Mouse (Mus musculus): ENCODE results near the gene Akap1.

The Akap1 gene

DNA sequence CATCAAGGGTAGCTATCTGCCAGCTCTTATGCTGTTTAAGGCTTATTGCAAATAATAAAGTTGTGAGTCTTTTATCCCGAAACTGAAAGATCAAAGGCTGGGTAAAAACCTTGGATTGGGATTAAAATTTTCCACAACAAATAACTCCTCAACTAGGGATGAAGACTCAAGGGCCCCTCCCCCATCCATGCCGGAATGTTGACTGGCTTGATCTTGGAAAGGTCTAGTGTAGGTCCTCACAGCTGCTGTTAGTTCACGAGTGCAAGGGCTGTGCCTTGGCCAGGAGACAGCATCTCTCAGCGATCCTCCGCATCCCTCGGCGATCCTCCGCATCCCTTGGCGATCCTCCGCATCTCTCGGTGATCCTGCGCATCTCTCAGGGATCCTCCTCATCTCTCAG is 13.6 kb upstream of the Akap1 start:
- no peak for DNase-seq (ENCODE audit: low read depth, low spot score)

DNA sequence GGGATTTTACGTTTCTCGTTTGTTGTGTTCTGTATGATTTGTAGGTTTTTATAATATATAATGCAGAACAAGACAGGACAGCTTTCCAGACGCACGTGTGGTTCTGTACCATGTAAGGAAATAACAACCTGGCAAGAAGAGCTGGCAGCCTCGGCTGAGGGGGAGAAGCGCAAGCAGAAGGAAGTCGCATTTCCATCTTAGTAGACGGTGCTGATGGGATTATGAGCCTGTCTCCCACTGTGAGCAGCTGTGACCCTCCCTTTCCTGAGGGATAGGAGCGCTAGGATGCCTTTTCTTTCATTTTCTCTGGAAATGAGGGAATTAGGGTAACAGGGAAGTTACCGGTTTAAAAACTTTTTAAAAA is 9.3 kb upstream of the Akap1 start:
- DNase-seq (ENCODE audit: low read depth, low spot score): no peak

DNA sequence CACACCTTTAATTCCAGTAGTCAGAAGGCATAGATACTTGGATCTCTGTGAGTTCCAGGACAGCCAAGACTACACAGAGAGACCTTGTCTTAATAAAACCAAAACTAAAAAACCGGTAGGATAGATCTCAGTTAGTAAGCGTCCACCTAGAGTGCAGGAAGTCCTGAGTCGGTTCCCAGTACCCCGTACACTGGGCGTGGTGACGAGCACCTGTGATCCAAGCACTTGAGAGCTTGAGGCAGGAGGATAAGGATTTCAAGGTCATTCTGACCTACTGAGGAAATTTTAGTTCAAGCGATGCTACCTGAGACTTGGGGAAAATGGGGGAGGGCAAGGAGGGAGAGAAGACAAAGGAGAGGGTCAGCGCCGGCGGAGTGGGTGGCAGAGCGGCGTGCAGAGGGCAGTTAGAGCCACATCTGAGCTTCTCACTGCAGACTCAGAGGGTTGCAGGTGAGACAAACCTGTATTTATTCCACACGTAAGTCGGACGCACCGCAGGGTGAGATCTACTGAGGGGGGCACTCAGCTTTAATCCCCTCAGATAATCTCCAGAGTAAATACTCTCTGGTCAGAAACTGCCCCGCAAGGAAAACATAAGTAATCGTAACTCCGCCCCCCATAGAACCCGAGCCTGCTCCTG is 8.8 kb upstream of the Akap1 start:
- no peak for DNase-seq (ENCODE audit: low read depth, low spot score)

DNA sequence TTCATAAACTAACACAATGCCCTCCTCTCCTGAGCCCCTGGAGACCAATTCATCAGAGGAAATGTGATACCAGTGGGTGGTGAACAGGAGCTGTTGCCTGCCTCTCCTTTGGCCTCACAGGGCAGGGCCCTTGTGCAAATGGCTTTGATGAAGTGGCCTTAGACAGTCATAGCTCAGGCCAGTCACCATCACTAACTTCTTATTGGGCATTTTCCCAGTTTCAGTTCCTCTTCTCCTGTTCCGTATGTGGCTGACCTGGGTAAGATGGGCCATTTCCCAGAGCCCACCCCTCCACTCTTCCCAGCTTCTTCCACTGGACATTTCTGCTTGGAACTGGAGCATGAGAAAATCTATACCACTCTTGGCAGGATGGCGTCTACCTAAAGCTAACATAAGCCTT is 5.1 kb upstream of the Akap1 start:
- no peak for DNase-seq (ENCODE audit: low read depth, low spot score)

DNA sequence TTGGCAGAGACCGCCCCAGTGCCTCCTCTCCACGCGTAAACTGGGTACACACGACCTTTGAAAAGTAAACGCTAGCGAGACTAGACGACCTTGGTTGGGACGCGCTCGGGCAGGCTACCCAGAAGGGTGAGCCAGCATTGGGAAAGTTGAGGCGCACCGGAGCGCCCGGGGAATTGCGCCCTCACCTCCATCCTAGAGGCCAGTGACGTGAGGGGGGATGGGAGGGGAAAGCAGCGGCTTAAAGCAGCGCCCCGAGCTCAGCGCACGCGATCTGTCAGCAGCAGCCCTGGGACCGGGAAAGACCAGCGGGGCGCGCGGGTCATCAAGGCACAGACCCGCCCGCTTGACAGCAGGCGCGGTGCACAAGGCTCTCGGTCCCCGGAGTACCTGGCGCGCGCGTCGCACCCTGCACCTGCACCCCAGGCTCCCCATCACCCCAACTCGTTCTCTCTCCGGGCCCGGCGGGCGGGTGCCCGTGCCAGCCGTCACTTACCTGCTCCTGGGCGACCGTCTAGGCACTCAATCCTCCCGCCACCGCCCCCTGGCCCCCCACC is 405 bp downstream of the Akap1 start:
- peak; percentile 64 for DNase-seq (ENCODE audit: low read depth, low spot score)

DNA sequence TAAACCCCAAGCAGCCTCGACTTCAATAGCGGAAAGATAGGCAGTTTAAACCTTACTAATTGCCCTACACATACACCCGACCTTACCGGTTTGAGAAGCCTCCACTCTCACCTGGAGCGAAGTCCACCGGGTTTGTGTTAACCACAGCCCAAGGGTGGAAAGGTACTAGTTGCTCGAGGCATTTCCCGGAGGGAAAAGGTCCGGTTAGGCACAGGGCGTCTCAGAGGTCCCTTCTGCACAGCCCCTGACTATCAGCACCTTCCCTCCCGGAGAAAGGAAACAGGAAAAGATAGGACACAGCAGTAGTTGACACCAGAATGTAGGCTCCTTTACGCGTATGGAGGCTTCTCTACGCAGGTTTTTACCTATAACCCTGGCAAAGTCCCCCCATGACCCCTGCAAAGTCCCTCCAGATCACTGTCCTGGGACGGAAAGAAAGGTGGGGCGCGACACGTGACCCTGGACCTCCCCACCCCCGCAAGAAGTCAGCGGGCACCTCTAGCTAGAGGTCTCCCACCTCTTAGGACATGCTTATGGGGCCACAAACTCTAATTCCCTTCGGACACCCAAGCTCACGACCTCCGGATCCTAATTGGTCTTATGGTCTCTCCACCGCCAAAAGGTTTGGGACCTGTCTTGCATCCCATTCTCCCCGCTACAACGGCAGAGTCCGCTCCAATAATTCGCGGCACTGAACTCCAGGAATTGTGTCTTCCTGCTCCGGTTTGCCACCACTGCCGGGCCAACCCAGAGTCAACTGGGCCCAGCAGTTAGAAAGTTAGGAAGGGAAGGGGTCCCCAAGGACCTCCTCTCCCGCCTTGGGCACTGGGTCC is 1.1 kb downstream of the Akap1 start:
- DNase-seq (ENCODE audit: low read depth, low spot score): no peak

- no peak for DNase-seq (ENCODE audit: low read depth, low spot score)
Observed at GRCm38 (mm10) chr11:88862355-88862754, 2.0 kb downstream of the Akap1 start.

DNA sequence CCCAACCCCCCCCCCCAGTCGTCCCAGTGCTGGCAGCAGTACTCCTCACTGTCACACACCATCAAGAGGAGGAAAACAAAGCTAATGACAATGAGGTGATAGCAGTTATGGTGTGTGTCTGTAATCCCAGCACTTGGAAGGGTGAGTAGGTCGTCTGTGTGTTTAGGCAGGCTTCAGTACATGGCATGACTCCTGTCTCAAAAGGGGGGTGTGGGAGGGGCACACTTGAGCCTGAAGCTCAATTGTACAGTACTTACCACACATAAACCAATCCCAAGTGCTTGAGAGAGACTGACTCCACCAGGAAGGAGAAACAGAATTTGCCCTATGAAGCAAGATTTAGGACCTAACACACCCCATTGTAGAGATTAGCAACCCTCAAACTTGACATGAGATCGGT is 3.3 kb downstream of the Akap1 start:
- no peak for DNase-seq (ENCODE audit: low read depth, low spot score)

GRCm38 (mm10) chr11:88860641-88861040 is 3.7 kb downstream of the Akap1 start:
- no peak for DNase-seq (ENCODE audit: low read depth, low spot score)

DNA sequence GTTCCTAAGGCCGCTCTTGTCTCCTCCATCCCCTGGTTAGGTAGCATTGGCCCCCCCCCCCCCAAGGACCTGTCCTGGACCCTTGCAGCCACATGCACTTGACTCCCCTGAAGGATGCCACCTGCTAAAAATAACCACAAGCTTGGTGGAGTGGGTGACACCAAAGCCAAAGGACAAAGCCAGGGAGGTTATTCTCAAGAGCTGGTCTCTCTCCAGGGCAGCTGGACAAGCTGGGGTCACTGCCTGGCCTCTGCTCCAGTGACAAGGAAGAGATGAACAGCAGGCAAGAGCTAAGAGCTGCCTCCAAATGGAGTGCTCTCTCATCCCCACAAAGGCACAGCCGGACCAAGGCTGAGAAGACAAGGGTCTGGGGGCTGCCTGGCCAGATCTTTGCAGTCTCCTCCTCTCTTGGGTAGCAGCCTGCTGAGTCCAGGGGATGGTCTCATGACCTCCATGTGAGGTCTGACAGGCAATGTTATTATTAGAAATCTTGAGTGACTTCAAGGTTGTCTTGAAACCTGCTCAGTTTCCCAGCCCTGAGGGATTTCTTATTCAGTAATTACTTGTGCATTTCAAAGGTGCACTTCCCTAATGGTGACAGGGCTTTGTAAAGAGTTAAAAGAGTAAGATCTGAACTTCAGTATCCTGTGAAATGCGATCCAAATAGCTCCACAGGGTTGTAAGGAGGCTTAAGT is 6.9 kb downstream of the Akap1 start:
- DNase-seq (ENCODE audit: low read depth, low spot score): no peak

- DNase-seq (ENCODE audit: low read depth, low spot score): no peak
Observed at GRCm38 (mm10) chr11:88856383-88856782, 8.0 kb downstream of the Akap1 start.

DNA sequence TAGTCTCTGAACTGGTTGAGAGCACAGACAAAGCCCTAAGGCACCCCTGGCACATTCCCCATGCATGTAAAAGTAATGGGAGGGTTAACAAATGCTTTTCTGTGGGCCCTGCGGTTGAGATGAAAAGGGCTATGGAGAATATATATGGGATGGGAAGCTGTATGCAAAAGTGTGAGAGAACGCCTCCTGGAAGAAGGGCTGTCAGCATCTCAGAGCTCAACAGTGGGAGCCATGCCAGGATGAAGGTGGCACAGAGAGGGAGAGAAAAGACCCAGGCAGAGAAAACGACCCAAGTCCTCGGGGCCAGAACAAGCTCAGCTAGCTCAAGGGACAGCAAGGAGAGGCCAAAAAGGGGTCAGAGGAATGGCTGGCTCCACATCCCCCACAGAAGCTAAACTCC is 8.6 kb downstream of the Akap1 start:
- DNase-seq (ENCODE audit: low read depth, low spot score): no peak

- DNase-seq (ENCODE audit: low read depth, low spot score): no peak
Observed at GRCm38 (mm10) chr11:88853588-88853987, 10.8 kb downstream of the Akap1 start.

DNA sequence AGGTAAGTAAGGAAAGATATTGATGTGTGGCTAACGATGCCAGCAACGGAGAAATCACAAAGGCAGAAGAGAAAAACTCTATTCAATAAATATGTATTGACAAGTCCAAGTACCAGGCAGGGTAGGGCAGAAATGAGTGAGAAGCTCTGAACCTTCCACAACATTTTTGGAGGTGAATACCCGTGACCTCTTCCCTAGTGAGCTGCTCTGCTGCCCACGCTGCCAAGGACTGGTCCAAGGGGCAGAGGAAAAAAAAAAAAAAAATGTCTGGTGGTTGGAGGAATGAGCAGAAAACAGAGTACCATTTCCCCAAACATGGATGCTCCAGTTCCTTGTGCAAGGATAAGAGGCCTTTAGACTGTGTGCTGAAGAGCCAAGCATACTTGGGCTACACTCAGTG is 11.6 kb downstream of the Akap1 start:
- DNase-seq (ENCODE audit: low read depth, low spot score): no peak

DNA sequence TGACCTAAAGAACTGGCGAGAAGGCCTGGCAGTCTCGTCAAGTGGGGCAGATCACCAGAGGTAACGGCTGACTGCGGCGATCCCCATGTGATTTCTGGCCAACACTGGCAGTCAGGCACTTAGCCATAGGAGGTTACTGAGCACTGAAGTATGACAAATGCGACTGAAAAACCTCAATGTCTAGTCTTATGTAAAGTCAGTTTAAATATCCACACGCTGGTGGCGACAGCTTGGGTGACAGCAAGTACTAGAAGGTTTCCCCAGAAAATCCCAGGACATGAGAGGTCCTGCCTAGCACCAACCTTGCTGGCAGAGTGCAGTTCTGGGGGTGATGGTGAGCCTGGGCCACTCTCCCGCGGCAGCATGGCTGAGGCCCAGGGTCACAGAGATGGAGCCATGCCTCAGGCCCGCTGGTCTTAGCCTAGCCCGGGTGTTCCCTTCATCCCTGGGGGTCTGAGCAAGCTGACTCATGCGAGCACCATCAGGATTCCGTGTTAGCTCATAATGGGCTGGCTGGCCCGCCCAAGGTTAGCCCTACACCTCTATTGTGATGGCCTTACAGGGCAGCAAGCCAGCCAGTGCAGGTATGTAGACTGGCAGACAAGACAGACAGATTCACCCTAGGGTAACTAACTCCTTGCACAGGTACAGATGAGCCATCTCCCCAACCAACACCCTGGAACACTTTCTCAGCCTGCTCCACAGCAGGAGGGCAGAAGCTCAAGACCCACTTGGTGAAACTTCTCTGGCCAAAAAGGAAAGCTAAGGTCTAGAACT is 13.1 kb downstream of the Akap1 start:
- no peak for DNase-seq (ENCODE audit: low read depth, low spot score)

GRCm38 (mm10) chr11:88849732-88850131 is 14.7 kb downstream of the Akap1 start:
- no peak for DNase-seq (ENCODE audit: low read depth, low spot score)

DNA sequence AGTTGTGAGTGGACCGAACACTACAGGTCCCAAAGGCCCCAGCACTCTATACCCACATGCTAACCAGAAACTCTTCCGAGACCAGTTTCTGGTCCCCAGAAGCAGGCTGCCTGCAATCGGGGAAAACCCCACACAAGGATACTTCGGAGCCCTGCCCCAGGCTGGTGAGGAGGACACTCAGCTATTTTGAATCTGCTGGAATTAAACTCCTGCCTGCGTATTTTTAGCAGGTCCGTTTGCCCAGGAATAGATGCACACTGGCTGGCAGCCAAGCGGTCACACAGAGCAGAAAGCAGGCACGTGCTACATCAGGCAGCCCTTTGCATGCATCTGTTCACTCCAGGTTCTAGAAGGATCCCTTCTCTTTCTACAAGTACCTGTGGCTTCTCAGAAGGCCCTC is 15.1 kb downstream of the Akap1 start:
- no peak for DNase-seq (ENCODE audit: low read depth, low spot score)

GRCm38 (mm10) chr11:88848590-88848989 is 15.8 kb downstream of the Akap1 start:
- peak; percentile 73 for DNase-seq (ENCODE audit: low read depth, low spot score)

DNA sequence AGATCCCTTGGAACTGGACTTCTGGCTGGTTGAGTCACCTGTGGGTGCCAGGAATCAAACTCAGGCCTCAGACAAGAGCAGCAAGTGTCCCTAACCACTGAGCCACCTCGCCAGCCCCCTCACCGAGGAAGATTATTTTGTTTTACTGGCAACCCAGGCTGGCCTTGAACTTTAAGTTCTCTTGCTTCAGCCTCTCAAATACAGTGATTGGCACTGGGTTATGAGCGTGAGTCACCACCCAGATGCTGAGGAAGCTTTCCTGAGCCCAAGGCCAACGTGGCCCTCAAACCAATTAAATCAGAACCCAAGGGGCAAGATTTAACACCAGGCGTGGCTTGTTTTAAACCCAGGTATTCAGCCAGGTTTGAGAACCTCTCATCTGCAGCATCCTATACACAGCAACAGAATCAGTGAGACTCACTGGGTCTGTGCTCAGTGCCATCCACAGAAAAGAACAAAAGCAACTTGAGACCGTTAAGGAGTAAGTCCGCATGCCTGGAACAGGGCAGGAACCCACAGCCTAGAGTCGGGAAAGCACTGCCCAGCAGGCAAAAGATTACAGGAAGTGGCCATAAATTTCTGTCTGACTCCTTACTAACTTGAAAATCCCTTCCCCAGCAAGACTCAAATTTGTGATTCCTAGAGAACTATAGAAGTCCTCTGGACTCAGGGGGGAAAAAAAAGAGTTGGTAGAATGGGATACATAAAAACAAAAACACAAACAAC is 16.9 kb downstream of the Akap1 start:
- no peak for DNase-seq (ENCODE audit: low read depth, low spot score)

DNA sequence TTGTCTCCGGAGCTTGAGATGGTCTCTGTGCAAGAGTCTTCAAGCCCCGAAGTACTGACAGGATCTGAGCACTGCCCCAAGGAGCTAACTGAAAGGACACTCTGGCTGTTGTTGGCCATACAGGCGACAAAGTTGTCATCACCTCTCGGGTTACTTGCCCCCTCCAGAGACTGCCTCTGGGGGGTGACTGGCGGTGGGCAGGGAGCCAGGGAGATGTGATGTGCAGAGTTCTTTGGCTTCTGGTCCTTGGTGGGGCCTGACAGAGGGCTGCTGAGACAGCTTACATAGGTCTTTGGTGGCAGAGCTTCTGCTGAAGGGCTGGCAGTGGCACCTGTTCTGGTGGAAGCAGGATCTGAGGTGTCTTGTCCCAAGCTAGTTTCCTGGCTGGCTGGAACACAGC is 20.0 kb downstream of the Akap1 start:
- DNase-seq (ENCODE audit: low read depth, low spot score): no peak

DNA sequence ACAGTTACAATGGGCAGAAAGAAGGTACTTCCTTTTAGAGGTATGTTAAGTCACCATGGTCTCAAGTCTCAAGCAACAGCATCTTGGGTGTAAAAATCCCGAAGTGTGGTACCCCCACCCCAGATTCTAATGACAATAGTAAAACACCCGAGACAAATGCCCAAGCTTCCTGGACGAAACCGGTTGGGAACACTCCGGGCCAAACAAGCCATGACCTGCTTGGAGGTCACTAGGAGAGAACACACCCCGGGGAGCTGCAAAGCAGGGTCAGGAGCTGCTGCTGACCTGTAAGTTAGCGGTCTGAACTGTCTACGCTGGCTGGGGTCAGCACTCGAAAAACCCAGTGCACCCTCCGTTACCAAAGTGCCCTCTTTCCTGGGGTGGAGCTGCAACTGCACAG is 21.1 kb downstream of the Akap1 start:
- no peak for DNase-seq (ENCODE audit: low read depth, low spot score)

All from mesoderm, embryonic 11.5 days (tissue).